9 mouse cellular contexts compared by ENCODE assay signal in genomic region chr1:186053280-186054043, GRCm38 (mm10).
"Had no signal": no experiment of that assay in that cellular context is flagged by ENCODE, and none has a peak within 500 bp of the region (broad histone marks: within the 10 kb centered on the region; RNA-seq: fewer than 3 reads in every experiment).

No protein-coding gene starts in this region.

- H3K4me2 ChIP-seq: midbrain, embryonic 12.5 days; neural tube, embryonic 12.5 days had no signal

- H3K36me3 ChIP-seq: midbrain, embryonic 12.5 days; neural tube, embryonic 12.5 days had no signal

- ATAC-seq: intestine, postnatal 0 days had no signal

- H3K4me1 ChIP-seq: midbrain, embryonic 12.5 days; neural tube, embryonic 12.5 days had no signal

- H3K4me3 ChIP-seq: midbrain, embryonic 12.5 days; neural tube, embryonic 12.5 days had no signal

- H3K27me3 ChIP-seq: midbrain, embryonic 12.5 days; neural tube, embryonic 12.5 days had no signal

- H3K9me3 ChIP-seq: midbrain, embryonic 12.5 days; neural tube, embryonic 12.5 days had no signal

- DNase-seq: kidney, adult 8-10 months; kidney, postnatal 10 days; lung, adult 18-20 months; thymus, postnatal 4 days had no signal

- H3K27ac ChIP-seq: liver, embryonic 14.5 days; midbrain, embryonic 12.5 days; neural tube, embryonic 12.5 days; stomach, postnatal 0 days had no signal

- H3K9ac ChIP-seq: liver, embryonic 14.5 days; midbrain, embryonic 12.5 days; neural tube, embryonic 12.5 days had no signal
